Mouse (Mus musculus): ENCODE data around the gene Kcnj4. TPM values are rescaled to one million over a fixed set of nuclear protein-coding genes. Genes with fewer than 3 reads are reported as not detected.

Kcnj4 gene
- polyA plus RNA-seq, 1 experiment from 2014 or later, result 0.09 TPM

GRCm38 (mm10) chr15:79527192-79527591 lies 22.2 kb upstream of the Kcnj4 start:
- H3K4me2 ChIP-seq, result no peak overlapping the region
- H3K27me3 ChIP-seq, result no peaks in the 10 kb centered on the region
- 64% methylated on average over 4 of the region's 4 CpGs for WGBS
- no peak overlapping the region for H3K27ac ChIP-seq
- no peak overlapping the region for H3K4me3 ChIP-seq
- no peaks in the 10 kb centered on the region for H3K9me3 ChIP-seq
- no peaks in the 10 kb centered on the region for H3K4me1 ChIP-seq
- no peak overlapping the region for H3K9ac ChIP-seq
- no peak for ATAC-seq (ENCODE audit: borderline replicate concordance, extremely low read depth, low FRiP score, low TSS enrichment)
- H3K36me3 ChIP-seq, result peaks cover 74% of the 10 kb centered on the region

- Histone ChIP-seq H3K27me3 (no peaks in the 10 kb centered on the region), H3K4me2 (no peak overlapping the region), H3K36me3 (peaks cover 64% of the 10 kb centered on the region), H3K4me3 (no peak overlapping the region), H3K27ac (no peak overlapping the region), H3K9me3 (no peaks in the 10 kb centered on the region), H3K4me1 (no peaks in the 10 kb centered on the region), H3K9ac (no peak overlapping the region)
- 56% methylated on average over 9 of the region's 9 CpGs for WGBS
- ATAC-seq (ENCODE audit: borderline replicate concordance, extremely low read depth, low FRiP score, low TSS enrichment), result no peak
Measured at GRCm38 (mm10) chr15:79525979-79526768, 21.1 kb upstream of the Kcnj4 start.

GRCm38 (mm10) chr15:79525564-79525963 lies 20.5 kb upstream of the Kcnj4 start:
- Histone ChIP-seq H3K36me3 (peaks cover 57% of the 10 kb centered on the region), H3K4me3 (no peak overlapping the region), H3K9ac (no peak overlapping the region), H3K4me1 (no peaks in the 10 kb centered on the region), H3K4me2 (no peak overlapping the region), H3K27ac (no peak overlapping the region), H3K9me3 (no peaks in the 10 kb centered on the region), H3K27me3 (no peaks in the 10 kb centered on the region)
- WGBS, result 76% methylated on average over 5 of the region's 5 CpGs
- no peak for ATAC-seq (ENCODE audit: borderline replicate concordance, extremely low read depth, low FRiP score, low TSS enrichment)

- H3K36me3 ChIP-seq, result peaks cover 12% of the 10 kb centered on the region
- peaks cover 15% of the 10 kb centered on the region for H3K27me3 ChIP-seq
- H3K9me3 ChIP-seq, result no peaks in the 10 kb centered on the region
- no peak for ATAC-seq (ENCODE audit: borderline replicate concordance, extremely low read depth, low FRiP score, low TSS enrichment)
- no peak overlapping the region for H3K27ac ChIP-seq
- H3K4me2 ChIP-seq, result no peak overlapping the region
- H3K9ac ChIP-seq, result no peak overlapping the region
- no peak overlapping the region for H3K4me3 ChIP-seq
- peaks cover 34% of the 10 kb centered on the region for H3K4me1 ChIP-seq
- 56% methylated on average over 15 of the region's 16 CpGs for WGBS
Measured at GRCm38 (mm10) chr15:79519400-79520220, 14.6 kb upstream of the Kcnj4 start.

- H3K9ac ChIP-seq, result no peak overlapping the region
- H3K27me3 ChIP-seq, result peaks cover 25% of the 10 kb centered on the region
- peaks cover 9% of the 10 kb centered on the region; the same call in 1 of the 2 replicates for H3K36me3 ChIP-seq
- ATAC-seq (ENCODE audit: borderline replicate concordance, extremely low read depth, low FRiP score, low TSS enrichment), result no peak
- peaks cover 34% of the 10 kb centered on the region for H3K4me1 ChIP-seq
- H3K4me2 ChIP-seq, result 0 out of 2 replicates have a peak overlapping the region, but pooled peaks have one; percentile 16
- no peak overlapping the region for H3K27ac ChIP-seq
- H3K9me3 ChIP-seq, result no peaks in the 10 kb centered on the region
- no peak overlapping the region for H3K4me3 ChIP-seq
- WGBS, result 77% methylated on average over 3 of the region's 3 CpGs
Measured at GRCm38 (mm10) chr15:79518571-79518970, 13.5 kb upstream of the Kcnj4 start.

GRCm38 (mm10) chr15:79517710-79518109 lies 12.7 kb upstream of the Kcnj4 start:
- H3K4me3 ChIP-seq, result peak overlapping the region; percentile 61
- no peak overlapping the region for H3K27ac ChIP-seq
- 62% methylated on average over 4 of the region's 4 CpGs for WGBS
- H3K36me3 ChIP-seq, result peaks cover under 1% of the 10 kb centered on the region; the same call in 1 of the 2 replicates
- H3K4me2 ChIP-seq, result peak overlapping the region; percentile 87
- no peaks in the 10 kb centered on the region for H3K9me3 ChIP-seq
- no peak overlapping the region for H3K9ac ChIP-seq
- ATAC-seq (ENCODE audit: borderline replicate concordance, extremely low read depth, low FRiP score, low TSS enrichment), result no peak
- H3K4me1 ChIP-seq, result peaks cover 34% of the 10 kb centered on the region
- peaks cover 33% of the 10 kb centered on the region for H3K27me3 ChIP-seq

- WGBS, result under 1% methylated on average over 71 of the region's 71 CpGs
- peak within 1 kb of the TSS; percentile 48 for H3K27ac ChIP-seq
Measured at GRCm38 (mm10) chr15:79516171-79517096, 11.4 kb upstream of the Kcnj4 start, which contains the start of gene Kdelr3. Kdelr3 (plus strand) TSS chr15:79516411.

GRCm38 (mm10) chr15:79513940-79514339 lies 8.9 kb upstream of the Kcnj4 start:
- Histone ChIP-seq H3K27me3 (peaks cover 70% of the 10 kb centered on the region), H3K4me3 (no peak overlapping the region), H3K9me3 (no peaks in the 10 kb centered on the region), H3K9ac (no peak overlapping the region), H3K36me3 (no peaks in the 10 kb centered on the region), H3K4me2 (no peak overlapping the region), H3K27ac (no peak overlapping the region), H3K4me1 (peaks cover 42% of the 10 kb centered on the region)
- ATAC-seq (ENCODE audit: borderline replicate concordance, extremely low read depth, low FRiP score, low TSS enrichment), result no peak
- whole genome bisulfite sequencing, result 12% methylated on average over 9 of the region's 9 CpGs

More at GRCm38 (mm10) chr15:79516171-79517096, 11.4 kb upstream of the Kcnj4 start, which contains the start of gene Kdelr3:
- ATAC-seq (ENCODE audit: borderline replicate concordance, extremely low read depth, low FRiP score, low TSS enrichment), result peak; percentile 81
- Histone ChIP-seq H3K36me3 (no peaks in the 10 kb centered on the region), H3K4me3 (peak within 1 kb of the TSS; percentile 61), H3K4me2 (peak within 1 kb of the TSS; percentile 87), H3K9ac (peak within 1 kb of the TSS; percentile 54), H3K27me3 (peaks cover 46% of the 10 kb centered on the region), H3K9me3 (no peaks in the 10 kb centered on the region), H3K4me1 (peaks cover 42% of the 10 kb centered on the region)

GRCm38 (mm10) chr15:79511553-79512320 lies 6.7 kb upstream of the Kcnj4 start:
- peak; percentile 65; the same call in 1 of the 2 replicates for ATAC-seq (ENCODE audit: borderline replicate concordance, extremely low read depth, low FRiP score, low TSS enrichment)
- WGBS, result 2% methylated on average over 61 of the region's 61 CpGs
- Histone ChIP-seq H3K27me3 (peaks cover 92% of the 10 kb centered on the region), H3K4me3 (peak overlapping the region; percentile 40), H3K9me3 (no peaks in the 10 kb centered on the region), H3K36me3 (no peaks in the 10 kb centered on the region), H3K4me2 (peak overlapping the region; percentile 83), H3K4me1 (peaks cover 20% of the 10 kb centered on the region), H3K27ac (no peak overlapping the region), H3K9ac (no peak overlapping the region; the same call in 1 of the 2 replicates)

- peaks cover 97% of the 10 kb centered on the region for H3K27me3 ChIP-seq
Measured at GRCm38 (mm10) chr15:79510425-79510824, 5.4 kb upstream of the Kcnj4 start.

More at GRCm38 (mm10) chr15:79510425-79510824, 5.4 kb upstream of the Kcnj4 start:
- Histone ChIP-seq H3K4me3 (no peak overlapping the region), H3K9ac (no peak overlapping the region), H3K4me1 (peaks cover 20% of the 10 kb centered on the region), H3K4me2 (no peak overlapping the region), H3K27ac (no peak overlapping the region), H3K36me3 (no peaks in the 10 kb centered on the region), H3K9me3 (no peaks in the 10 kb centered on the region)
- ATAC-seq (ENCODE audit: borderline replicate concordance, extremely low read depth, low FRiP score, low TSS enrichment), result no peak
- 69% methylated on average over 7 of the region's 7 CpGs for WGBS
